Comparison of ENCODE assay signal across 1 mouse cellular context in genomic region chr10:59952152-59952780, GRCm38 (mm10).
TF ChIP-seq lines count a peak whose summit lies in the region.

No protein-coding gene starts in this region.

TF ChIP-seq in CH12.LX, 34 proteins besides CTCF, POLR2A, EP300 and RAD21 (continued from another document):
- TF ChIP-seq RCOR1 (conservative IDR thresholded peaks at IDR 0.05; ENCODE audit: low read depth, low read length) (peak; percentile 38; the same call in 1 of the 2 replicates), JUND (conservative IDR thresholded peaks at IDR 0.05; ENCODE audit: low read depth, low read length) (no peak), UBTF (IDR thresholded peaks at IDR 0.05; ENCODE audit: low read depth, low read length) (peak; percentile 30; the same call in 1 of the 2 replicates), MXI1 (IDR thresholded peaks at IDR 0.05; ENCODE audit: low read depth, low read length) (peak; percentile 76; the same call in 1 of the 2 replicates), BHLHE40 (IDR thresholded peaks at IDR 0.05; ENCODE audit: low read depth, low read length) (peak; percentile 74), IRF4 (IDR thresholded peaks at IDR 0.05; ENCODE audit: low read depth, low read length) (0 out of 2 replicates have a peak, but pooled peaks have one; percentile 16)
